Mouse (Mus musculus) effector memory CD4-positive, alpha-beta T cell, adult 5 months (primary cell): Measurements from ENCODE around the gene Eppin. TPM values are rescaled to one million over a fixed set of nuclear protein-coding genes. Genes with fewer than 3 reads are reported as not detected.

Experiments used
- polyA plus RNA-seq: library from polyadenylated mRNA; unstranded; fragments of 100-300 nt; shearing (Covaris generic); gene quantifications from one replicate; pipeline ENCODE4 v1.2.1, GENCODE M21; 2017

Eppin gene
- not detected for polyA plus RNA-seq

GRCm38 (mm10) chr2:164593494-164593893, at the start of gene Eppin:
TSS of gene Eppin (minus strand) at chr2:164593594.

GRCm38 (mm10) chr2:164638696-164639095, 45.3 kb upstream of the Eppin start, which contains the start of gene Wfdc16:
TSS of gene Wfdc16 (minus strand) at chr2:164638796.

GRCm38 (mm10) chr2:164613471-164613870, 20.1 kb upstream of the Eppin start, which contains the start of the genes Wfdc6b and Wfdc8:
TSS of gene Wfdc6b (plus strand) at chr2:164613522.
TSS of gene Wfdc8 (minus strand) at chr2:164613626.

GRCm38 (mm10) chr2:164585025-164585725, 8.2 kb downstream of the Eppin start, which contains the start of gene Wfdc6a:
TSS of gene Wfdc6a (minus strand) at chr2:164585447.

GRCm38 (mm10) chr2:164573359-164573758, 20.0 kb downstream of the Eppin start, which contains the start of gene Spint3:
TSS of gene Spint3 (minus strand) at chr2:164573459.

GRCm38 (mm10) chr2:164562391-164563188, 30.8 kb downstream of the Eppin start, which contains the start of gene Wfdc2:
TSS of gene Wfdc2 (plus strand) at chr2:164562413.

Other genes with a start within 250 kb of the Eppin start
- gene Slpi, start 204.5 kb downstream of the Eppin start, polyA plus RNA-seq = 9.0 TPM
- not detected for gene Rbpjl, start 190.5 kb downstream of the Eppin start, polyA plus RNA-seq
- gene Matn4, start 188.4 kb downstream of the Eppin start, polyA plus RNA-seq = not detected
- 0.64 TPM for gene Sdc4, start 149.7 kb downstream of the Eppin start, polyA plus RNA-seq
- gene Sys1, start 136.6 kb downstream of the Eppin start, polyA plus RNA-seq = 81.1 TPM
- gene Gm20458, start 132.6 kb downstream of the Eppin start, polyA plus RNA-seq = 6.5 TPM
- gene Trp53tg5, start 119.9 kb downstream of the Eppin start, polyA plus RNA-seq = not detected
- gene Dbndd2, start 107.5 kb downstream of the Eppin start, polyA plus RNA-seq = 2.6 TPM
- gene Pigt, start 96.1 kb downstream of the Eppin start, polyA plus RNA-seq = 16.2 TPM
- not detected for gene Wfdc2, start 31.2 kb downstream of the Eppin start, polyA plus RNA-seq
- not detected for gene Spint3, start 20.1 kb downstream of the Eppin start, polyA plus RNA-seq
- not detected for gene Wfdc6a, start 8.1 kb downstream of the Eppin start, polyA plus RNA-seq
- not detected for gene Wfdc6b, start 19.9 kb upstream of the Eppin start, polyA plus RNA-seq
- gene Wfdc8, start 20.0 kb upstream of the Eppin start, polyA plus RNA-seq = not detected
- not detected for gene Wfdc16, start 45.2 kb upstream of the Eppin start, polyA plus RNA-seq
- gene Wfdc10, start 62.5 kb upstream of the Eppin start, polyA plus RNA-seq = not detected
- gene Wfdc9, start 63.0 kb upstream of the Eppin start, polyA plus RNA-seq = not detected
- gene Wfdc11, start 80.5 kb upstream of the Eppin start, polyA plus RNA-seq = not detected
- gene Wfdc13, start 91.5 kb upstream of the Eppin start, polyA plus RNA-seq = not detected
- gene Spint4, start 104.9 kb upstream of the Eppin start, polyA plus RNA-seq = not detected
- not detected for gene Spint5, start 121.7 kb upstream of the Eppin start, polyA plus RNA-seq
- gene Wfdc3, start 152.3 kb upstream of the Eppin start, polyA plus RNA-seq = 0.31 TPM
- 53.3 TPM for gene Dnttip1, start 152.4 kb upstream of the Eppin start, polyA plus RNA-seq
- 0.85 TPM for gene Ube2c, start 176.3 kb upstream of the Eppin start, polyA plus RNA-seq
- not detected for gene Tnnc2, start 186.4 kb upstream of the Eppin start, polyA plus RNA-seq
- 3.2 TPM for gene Snx21, start 192.2 kb upstream of the Eppin start, polyA plus RNA-seq
- gene Acot8, start 211.3 kb upstream of the Eppin start, polyA plus RNA-seq = 27.0 TPM
- 3.1 TPM for gene Zswim3, start 211.5 kb upstream of the Eppin start, polyA plus RNA-seq
- gene Zswim1, start 229.1 kb upstream of the Eppin start, polyA plus RNA-seq = 14.0 TPM
- gene Spata25, start 234.9 kb upstream of the Eppin start, polyA plus RNA-seq = not detected
- 127 TPM for gene Ctsa, start 239.3 kb upstream of the Eppin start, polyA plus RNA-seq
- 0.77 TPM for gene Neurl2, start 239.9 kb upstream of the Eppin start, polyA plus RNA-seq